Mouse (Mus musculus): ENCODE measurements around the gene Spred3.
A peak's percentile ranks its signal among the peaks of the same experiment; 100 is the strongest.

Spred3 gene

GRCm38 (mm10) chr7:29124970-29125369, 45.2 kb downstream of the Spred3 start, which contains the start of gene Ryr1:
TSS of gene Ryr1 (minus strand) at chr7:29125179.
- peak; percentile 69 for DNase-seq

GRCm38 (mm10) chr7:29123531-29124358, 46.5 kb downstream of the Spred3 start:
- no peak for DNase-seq

- no peak for DNase-seq
These were observed 47.4 kb downstream of the Spred3 start for GRCm38 (mm10) chr7:29122821-29123220.

GRCm38 (mm10) chr7:29119526-29119925, 50.7 kb downstream of the Spred3 start:
- no peak for DNase-seq

- DNase-seq, result no peak
These were observed 51.9 kb downstream of the Spred3 start for GRCm38 (mm10) chr7:29118142-29118851.

GRCm38 (mm10) chr7:29108992-29109955, 60.9 kb downstream of the Spred3 start:
- peak; percentile 46 for DNase-seq
